Mouse (Mus musculus): ENCODE measurements around the gene Rnase11.
A peak's percentile ranks its signal among the peaks of the same experiment; 100 is the strongest.

The Rnase11 gene

DNA sequence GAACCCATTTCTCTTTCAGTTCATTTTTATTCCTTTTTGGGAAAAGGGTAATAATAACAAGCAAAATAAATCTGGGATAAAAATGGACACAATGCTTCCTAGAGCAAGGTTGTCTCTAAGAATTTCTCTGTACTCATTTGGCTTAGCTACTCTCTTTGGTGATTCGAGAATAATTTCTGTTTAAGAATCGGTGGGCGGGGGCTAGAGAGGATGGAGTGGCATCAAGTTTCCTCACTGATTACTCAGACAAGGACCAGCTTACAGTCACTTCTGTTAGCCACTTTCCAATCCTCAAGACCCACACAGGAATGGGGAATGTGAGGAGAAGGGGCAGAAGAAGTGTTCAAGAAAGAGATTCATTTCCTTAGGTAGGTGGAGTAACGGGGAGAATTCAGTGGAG is 41.2 kb downstream of the Rnase11 start:
- no peak for DNase-seq (ENCODE audit: low spot score in 2 of 2)

DNA sequence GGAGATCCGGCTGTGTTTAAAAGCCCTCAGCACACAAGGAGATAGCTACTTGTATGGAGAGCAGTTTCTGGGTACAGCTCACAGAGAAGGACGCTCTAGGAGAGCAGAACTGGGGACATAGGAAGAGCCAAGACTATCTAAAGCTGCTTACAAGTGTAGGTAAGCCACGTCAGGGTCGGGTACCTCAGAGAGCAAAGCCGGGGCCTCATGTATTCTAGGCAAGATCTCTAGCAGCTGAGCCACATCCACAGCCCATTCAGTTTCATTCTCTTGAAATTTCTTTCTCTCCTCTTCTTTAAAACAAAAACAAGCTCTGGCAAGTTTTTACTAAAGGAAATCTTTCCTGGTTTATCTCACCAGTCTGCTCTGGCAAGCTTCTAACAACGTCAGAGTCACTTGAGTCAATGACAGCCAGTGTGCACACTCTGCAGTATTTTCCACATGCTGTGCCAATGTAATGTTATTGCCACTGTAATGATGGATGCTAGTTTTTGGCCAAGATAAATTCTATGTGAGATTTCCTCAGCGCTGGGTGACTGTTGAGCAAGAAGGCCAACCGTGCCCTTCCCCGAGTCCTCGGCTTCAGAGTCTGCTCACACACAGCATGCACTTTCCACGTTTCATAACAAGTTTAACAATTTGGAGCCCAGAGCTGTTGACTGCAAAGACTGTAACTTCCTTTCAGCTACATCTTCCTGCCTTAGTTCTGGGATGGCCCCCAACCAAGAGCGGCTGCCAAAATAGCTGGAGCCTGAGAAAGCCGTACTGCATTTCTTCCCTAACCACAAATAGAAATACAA is 41.8 kb downstream of the Rnase11 start:
- DNase-seq (ENCODE audit: low spot score in 2 of 2): peak; percentile 7 to 29

DNA sequence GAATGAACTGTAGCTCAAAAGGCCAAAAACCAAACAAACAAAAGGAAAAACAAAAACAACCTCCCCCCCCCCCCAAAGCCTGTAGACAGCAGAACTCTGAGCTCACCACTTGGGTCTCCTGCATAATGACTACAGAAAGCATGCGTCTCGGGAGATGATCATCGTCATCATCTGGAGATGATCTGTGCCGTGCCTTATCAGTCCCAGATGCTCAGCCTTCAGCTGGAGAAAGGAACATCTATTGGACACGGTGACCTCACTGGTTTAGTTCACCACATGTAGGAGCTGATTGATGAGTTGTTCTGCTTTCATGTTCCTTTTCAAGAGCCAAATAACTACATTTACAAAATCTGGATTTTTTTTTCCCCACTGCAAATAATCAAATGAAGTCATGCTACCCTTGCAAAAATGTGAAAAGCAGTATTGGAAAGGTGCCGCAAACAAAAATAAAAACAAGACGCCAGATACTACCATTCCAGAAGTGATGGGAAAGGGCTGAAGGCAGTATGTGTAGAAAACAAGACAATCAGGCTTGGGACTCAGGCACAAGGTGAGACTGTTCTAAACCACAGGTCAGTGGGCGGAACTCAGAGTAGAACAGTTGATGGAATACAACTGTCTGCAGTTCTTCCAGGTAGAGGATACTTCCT is 42.7 kb downstream of the Rnase11 start, which contains the start of gene Rnase10:
TSS of gene Rnase10 (plus strand) at position 600 of the 650 bp plus-strand sequence.
- DNase-seq (ENCODE audit: low spot score in 2 of 2): no peak
